Mouse (Mus musculus) C2C12 (cell line): ENCODE measurements around the gene Aff1.

ENCODE experiments used
- CEBPB ChIP-seq: IDR thresholded peaks from one replicate; pipeline ENCODE4 v1.6.1; 2011; ENCODE audit warnings: low read depth, mild to moderate bottlenecking, control low read depth, moderate library complexity
- CTCF ChIP-seq: IDR thresholded peaks from one replicate; pipeline ENCODE4 v1.5.1; 2011; ENCODE audit not compliant: control insufficient read depth, insufficient read depth, insufficient read length
- MAX ChIP-seq: IDR thresholded peaks from one replicate; pipeline ENCODE4 v1.6.1; 2011; ENCODE audit warnings: mild to moderate bottlenecking, control low read depth
- USF1 ChIP-seq: IDR thresholded peaks from one replicate; pipeline ENCODE4 v1.6.1; 2011; ENCODE audit warnings: low read depth, mild to moderate bottlenecking, control low read depth, moderate library complexity

DNA sequence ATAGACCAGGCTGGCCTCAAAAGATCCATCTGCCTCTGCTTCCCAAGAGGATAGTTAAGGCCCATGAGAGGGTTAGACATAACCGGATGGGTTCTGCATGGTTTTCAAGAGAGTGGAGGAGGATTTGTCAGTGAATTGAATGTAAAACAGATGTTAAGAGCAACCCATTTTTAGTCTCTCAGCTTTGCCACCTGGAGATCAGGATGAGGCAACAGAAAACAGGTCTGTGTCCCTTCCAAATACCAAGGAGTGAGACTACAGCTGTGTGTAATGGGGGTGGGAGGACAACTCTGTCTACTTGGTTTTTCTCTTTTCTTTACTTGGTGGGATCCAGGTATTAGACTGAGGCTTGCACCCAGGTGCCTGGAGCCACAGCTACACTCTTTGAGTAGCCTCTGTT lies 37.1 kb downstream of the Aff1 start:
- TF ChIP-seq CTCF (no peak), USF1 (no peak), MAX (no peak), CEBPB (no peak)
